Mouse (Mus musculus): ENCODE results near the gene Srsf11. TPM values are rescaled to one million over a fixed set of nuclear protein-coding genes. Genes with fewer than 3 reads are reported as not detected.

Srsf11 gene
- polyA plus RNA-seq, 1 experiment from 2014 or later = 135 TPM

DNA sequence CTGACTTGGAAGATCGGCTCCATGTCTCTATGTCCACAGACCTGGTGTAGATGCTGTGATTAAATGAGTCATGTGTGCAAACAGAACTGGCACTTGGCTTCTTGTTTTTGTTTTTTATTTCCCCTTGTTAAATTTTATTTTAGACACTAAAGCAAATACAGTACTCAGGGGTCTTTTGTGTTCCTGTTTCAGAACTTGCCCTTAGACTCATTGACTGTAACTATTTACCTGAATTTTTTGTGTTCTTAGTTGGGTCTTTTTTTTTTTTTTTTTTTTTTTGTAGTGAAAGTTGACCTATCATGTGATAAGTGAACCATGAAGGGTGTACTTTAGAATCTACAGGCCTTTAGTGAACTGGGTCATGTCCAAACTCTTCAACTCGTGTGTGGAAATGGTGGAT is 4.3 kb upstream of the Srsf11 start:
- H3K9me3 ChIP-seq (replicated peaks) = no peaks in the 10 kb centered on the region
- DNase-seq (no peak), ATAC-seq (ENCODE audit: low read depth) (no peak)
- 78% methylated on average over 2 of the region's 2 CpGs for WGBS (ENCODE audit: insufficient replicate concordance)
- no peak overlapping the region for H3K4me3 ChIP-seq (replicated peaks)
- no peaks in the 10 kb centered on the region for H3K27me3 ChIP-seq
- H3K4me2 ChIP-seq = no peak overlapping the region
- H3K9ac ChIP-seq = no peak overlapping the region
- peaks cover 17% of the 10 kb centered on the region for H3K4me1 ChIP-seq (replicated peaks)
- H3K27ac ChIP-seq = no peak overlapping the region
- H3K36me3 ChIP-seq = peaks cover 3% of the 10 kb centered on the region; the same call in 1 of the 2 replicates

DNA sequence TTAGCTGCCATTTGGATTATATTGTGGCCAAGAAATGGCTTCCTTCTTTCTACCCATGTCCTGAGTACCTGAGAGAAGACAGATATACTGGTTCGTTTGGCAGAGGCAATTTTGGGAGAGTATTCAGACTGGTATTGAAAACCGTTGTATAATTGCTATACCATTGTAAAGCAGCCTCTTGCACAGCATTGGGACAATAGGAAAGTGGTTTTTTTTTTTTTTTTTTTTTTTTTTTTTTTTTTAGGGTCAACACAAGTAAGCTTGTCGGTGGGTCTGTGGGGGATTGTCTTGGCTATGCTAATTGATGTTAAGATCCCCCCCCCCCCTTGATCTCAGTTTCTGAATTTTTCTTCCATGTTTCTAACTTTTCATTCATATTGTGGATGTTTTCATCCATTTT is 1.7 kb upstream of the Srsf11 start:
- no peaks in the 10 kb centered on the region for H3K9me3 ChIP-seq (replicated peaks)
- peak overlapping the region; percentile 56 for H3K4me2 ChIP-seq
- H3K27me3 ChIP-seq = no peaks in the 10 kb centered on the region
- H3K27ac ChIP-seq = no peak overlapping the region
- H3K4me3 ChIP-seq (replicated peaks) = peak overlapping the region; percentile 88
- no peak overlapping the region for H3K9ac ChIP-seq
- peaks cover 33% of the 10 kb centered on the region for H3K4me1 ChIP-seq (replicated peaks)
- no peaks in the 10 kb centered on the region for H3K36me3 ChIP-seq
- no peak for DNase-seq
- WGBS (ENCODE audit: insufficient replicate concordance) = 74% methylated on average over 3 of the region's 3 CpGs
- no peak for ATAC-seq (ENCODE audit: low read depth)

DNA sequence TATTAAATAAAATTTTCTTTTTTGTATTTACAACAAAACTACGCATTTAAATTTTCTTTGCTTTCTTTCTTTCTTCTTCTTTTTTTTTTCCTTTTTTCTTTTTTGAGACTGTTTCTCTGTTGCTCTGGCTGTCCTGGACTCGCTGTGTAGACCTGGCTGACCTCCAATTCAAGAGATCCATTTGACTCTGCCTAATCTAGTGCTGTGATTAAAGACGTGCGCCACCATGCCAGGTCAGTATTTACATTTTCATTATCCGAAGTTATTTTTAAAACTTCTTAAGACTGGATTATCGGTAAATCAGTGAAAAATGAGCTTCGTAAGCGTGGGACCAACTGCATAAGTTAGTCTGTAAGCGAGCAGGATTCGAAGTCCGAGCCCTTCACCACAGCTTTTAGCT is 573 bp downstream of the Srsf11 start:
- peaks cover 44% of the 10 kb centered on the region for H3K4me1 ChIP-seq (replicated peaks)
- H3K27ac ChIP-seq = peak overlapping the region; percentile 89
- DNase-seq = no peak
- peak overlapping the region; percentile 87 for H3K4me2 ChIP-seq
- peak overlapping the region; percentile 91 for H3K9ac ChIP-seq
- no peaks in the 10 kb centered on the region for H3K9me3 ChIP-seq (replicated peaks)
- ATAC-seq (ENCODE audit: low read depth) = no peak
- peak overlapping the region; percentile 88 for H3K4me3 ChIP-seq (replicated peaks)
- no peaks in the 10 kb centered on the region for H3K36me3 ChIP-seq
- WGBS (ENCODE audit: insufficient replicate concordance) = under 1% methylated on average over 11 of the region's 11 CpGs
- no peaks in the 10 kb centered on the region for H3K27me3 ChIP-seq

DNA sequence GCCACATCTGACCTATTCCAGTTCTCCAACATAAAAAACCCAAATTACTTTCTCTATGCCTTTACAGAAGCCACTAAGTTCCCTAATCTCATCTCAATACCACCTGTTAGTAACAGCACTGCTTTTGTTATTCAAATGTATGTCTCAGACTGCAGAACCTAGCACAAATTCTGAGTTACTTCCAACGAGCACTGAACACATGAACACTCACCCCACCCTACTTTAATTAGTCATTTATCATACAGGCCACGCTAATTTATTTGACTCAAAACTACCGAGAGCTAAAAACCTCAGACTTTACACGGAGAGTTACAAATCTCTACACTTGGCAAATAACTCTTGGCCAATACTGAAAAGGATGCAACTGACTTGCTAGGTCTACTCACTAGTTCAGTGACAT is 4.3 kb downstream of the Srsf11 start:
- Histone ChIP-seq H3K9me3 (replicated peaks) (no peaks in the 10 kb centered on the region), H3K4me3 (replicated peaks) (peak overlapping the region; percentile 93), H3K9ac (peak overlapping the region; percentile 98), H3K4me1 (replicated peaks) (peaks cover 55% of the 10 kb centered on the region), H3K27ac (peak overlapping the region; percentile 99), H3K36me3 (peaks cover 13% of the 10 kb centered on the region; the same call in 1 of the 2 replicates), H3K27me3 (no peaks in the 10 kb centered on the region), H3K4me2 (peak overlapping the region; percentile 81)
- 6% methylated on average over 4 of the region's 4 CpGs for WGBS (ENCODE audit: insufficient replicate concordance)
- DNase-seq (peak; percentile 2), ATAC-seq (ENCODE audit: low read depth) (no peak)

DNA sequence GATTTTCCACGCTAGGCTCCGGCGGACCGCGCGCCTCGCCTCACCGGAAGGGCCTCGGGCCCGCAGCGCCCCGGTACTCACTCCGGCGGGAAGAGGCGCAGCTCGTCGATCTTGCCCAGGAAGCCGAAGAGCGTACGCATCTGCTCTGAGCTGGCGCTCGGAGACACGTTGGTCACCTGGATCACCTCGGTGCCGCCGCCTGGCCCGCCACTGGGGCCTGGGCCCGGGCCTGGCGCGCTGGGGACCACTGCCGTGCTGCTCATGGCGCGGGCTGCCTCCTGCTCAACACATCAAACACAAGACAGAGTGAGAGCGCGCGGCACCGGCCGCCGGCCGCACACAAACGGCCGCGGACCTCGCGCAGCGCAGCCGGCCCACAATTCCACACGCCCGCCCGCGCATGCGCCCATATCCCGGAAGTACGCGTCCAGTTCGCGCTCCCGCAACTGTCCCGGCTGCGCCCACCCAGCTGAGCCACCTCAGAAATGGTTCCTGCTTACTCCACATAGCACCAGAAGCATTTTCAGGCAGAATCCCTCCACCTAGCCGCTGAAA is 5.0 kb downstream of the Srsf11 start:
- Histone ChIP-seq H3K36me3 (peaks cover 20% of the 10 kb centered on the region), H3K4me1 (replicated peaks) (peaks cover 58% of the 10 kb centered on the region), H3K27me3 (no peaks in the 10 kb centered on the region), H3K4me2 (peak overlapping the region; percentile 81), H3K4me3 (replicated peaks) (peak overlapping the region; percentile 93), H3K27ac (peak overlapping the region; percentile 99), H3K9ac (peak overlapping the region; percentile 98), H3K9me3 (replicated peaks) (no peaks in the 10 kb centered on the region)
- DNase-seq (peak; percentile 85), ATAC-seq (ENCODE audit: low read depth) (peak; percentile 89)
- WGBS (ENCODE audit: insufficient replicate concordance) = under 1% methylated on average over 61 of the region's 61 CpGs

GRCm38 (mm10) chr3:158009762-158010320 is 26.6 kb downstream of the Srsf11 start:
- no peak for ATAC-seq (ENCODE audit: low read depth)

GRCm38 (mm10) chr3:158008647-158009046 is 27.8 kb downstream of the Srsf11 start:
- WGBS (ENCODE audit: insufficient replicate concordance) = 66% methylated on average over 1 of the region's 1 CpGs
- H3K9me3 ChIP-seq (replicated peaks) = no peaks in the 10 kb centered on the region
- no peak overlapping the region for H3K4me2 ChIP-seq
- H3K36me3 ChIP-seq = peaks cover 65% of the 10 kb centered on the region
- no peaks in the 10 kb centered on the region for H3K4me1 ChIP-seq (replicated peaks)
- H3K27me3 ChIP-seq = no peaks in the 10 kb centered on the region
- H3K9ac ChIP-seq = no peak overlapping the region
- no peak for DNase-seq
- no peak overlapping the region for H3K27ac ChIP-seq
- no peak for ATAC-seq (ENCODE audit: low read depth)
- H3K4me3 ChIP-seq (replicated peaks) = no peak overlapping the region

More at GRCm38 (mm10) chr3:158009762-158010320, 26.6 kb downstream of the Srsf11 start:
- no peak overlapping the region for H3K27ac ChIP-seq
- H3K4me3 ChIP-seq (replicated peaks) = no peak overlapping the region
- no peaks in the 10 kb centered on the region for H3K9me3 ChIP-seq (replicated peaks)
- H3K27me3 ChIP-seq = no peaks in the 10 kb centered on the region
- 42% methylated on average over 1 of the region's 1 CpGs for WGBS (ENCODE audit: insufficient replicate concordance)
- no peak for DNase-seq
- no peak overlapping the region for H3K9ac ChIP-seq
- peaks cover 68% of the 10 kb centered on the region for H3K36me3 ChIP-seq
- no peak overlapping the region for H3K4me2 ChIP-seq
- H3K4me1 ChIP-seq (replicated peaks) = no peaks in the 10 kb centered on the region

- Histone ChIP-seq H3K9ac (no peak overlapping the region), H3K4me1 (replicated peaks) (no peaks in the 10 kb centered on the region), H3K9me3 (replicated peaks) (no peaks in the 10 kb centered on the region), H3K4me3 (replicated peaks) (no peak overlapping the region), H3K27ac (no peak overlapping the region), H3K4me2 (no peak overlapping the region), H3K27me3 (no peaks in the 10 kb centered on the region), H3K36me3 (peaks cover 39% of the 10 kb centered on the region)
- 16% methylated on average over 1 of the region's 1 CpGs for WGBS (ENCODE audit: insufficient replicate concordance)
- DNase-seq (no peak), ATAC-seq (ENCODE audit: low read depth) (no peak)
Measured at GRCm38 (mm10) chr3:157998742-157999369, 37.6 kb downstream of the Srsf11 start.

- ATAC-seq (ENCODE audit: low read depth) = no peak
- H3K27ac ChIP-seq = no peak overlapping the region
- 79% methylated on average over 2 of the region's 2 CpGs for WGBS (ENCODE audit: insufficient replicate concordance)
Measured at GRCm38 (mm10) chr3:157995726-157996125, 40.7 kb downstream of the Srsf11 start.

GRCm38 (mm10) chr3:157993322-157993721 is 43.1 kb downstream of the Srsf11 start:
- Histone ChIP-seq H3K4me3 (replicated peaks) (no peak overlapping the region), H3K9me3 (replicated peaks) (no peaks in the 10 kb centered on the region), H3K4me2 (no peak overlapping the region), H3K4me1 (replicated peaks) (no peaks in the 10 kb centered on the region), H3K27me3 (no peaks in the 10 kb centered on the region), H3K9ac (no peak overlapping the region), H3K36me3 (peaks cover 37% of the 10 kb centered on the region), H3K27ac (no peak overlapping the region; the same call in 1 of the 2 replicates)
- ATAC-seq (ENCODE audit: low read depth) (peak; percentile 79), DNase-seq (no peak)

More at GRCm38 (mm10) chr3:157995726-157996125, 40.7 kb downstream of the Srsf11 start:
- Histone ChIP-seq H3K4me2 (no peak overlapping the region), H3K27me3 (no peaks in the 10 kb centered on the region), H3K9me3 (replicated peaks) (no peaks in the 10 kb centered on the region), H3K9ac (no peak overlapping the region), H3K36me3 (peaks cover 21% of the 10 kb centered on the region), H3K4me1 (replicated peaks) (no peaks in the 10 kb centered on the region), H3K4me3 (replicated peaks) (no peak overlapping the region)
- no peak for DNase-seq

- H3K27ac ChIP-seq = no peak overlapping the region
- no peak overlapping the region for H3K4me3 ChIP-seq (replicated peaks)
- H3K4me2 ChIP-seq = no peak overlapping the region
- H3K9ac ChIP-seq = no peak overlapping the region
- H3K9me3 ChIP-seq (replicated peaks) = no peaks in the 10 kb centered on the region
- no peaks in the 10 kb centered on the region for H3K27me3 ChIP-seq
- H3K4me1 ChIP-seq (replicated peaks) = no peaks in the 10 kb centered on the region
- DNase-seq (no peak), ATAC-seq (ENCODE audit: low read depth) (no peak)
- peaks cover 10% of the 10 kb centered on the region; the same call in 1 of the 2 replicates for H3K36me3 ChIP-seq
Measured at GRCm38 (mm10) chr3:157979619-157980018, 56.8 kb downstream of the Srsf11 start.

DNA sequence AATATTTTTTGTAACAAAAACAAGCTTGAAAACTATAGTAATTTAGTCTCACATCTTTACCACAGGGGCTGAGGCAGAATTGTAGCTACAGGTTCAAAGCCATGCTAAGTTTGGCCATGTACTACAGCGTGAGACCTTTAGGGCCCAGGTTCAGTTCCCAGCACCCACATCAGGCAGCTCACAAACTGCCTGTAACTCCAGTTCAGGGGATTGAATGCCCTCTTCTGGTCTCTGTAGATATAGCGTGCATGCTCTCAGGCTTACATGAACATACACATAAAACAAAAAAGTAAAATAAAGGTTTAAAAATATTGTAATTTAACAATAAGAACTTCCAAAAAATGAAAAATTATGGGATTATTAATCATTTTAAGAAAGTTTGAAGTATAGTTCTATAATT is 63.2 kb downstream of the Srsf11 start:
- peaks cover 10% of the 10 kb centered on the region for H3K36me3 ChIP-seq
- WGBS (ENCODE audit: insufficient replicate concordance) = 91% methylated on average over 2 of the region's 2 CpGs

More for the DNA sequence above, 63.2 kb downstream of the Srsf11 start:
- Histone ChIP-seq H3K27me3 (no peaks in the 10 kb centered on the region), H3K4me2 (no peak overlapping the region), H3K9ac (no peak overlapping the region), H3K9me3 (replicated peaks) (no peaks in the 10 kb centered on the region), H3K27ac (no peak overlapping the region), H3K4me1 (replicated peaks) (no peaks in the 10 kb centered on the region), H3K4me3 (replicated peaks) (no peak overlapping the region)
- ATAC-seq (ENCODE audit: low read depth) = no peak
- no peak for DNase-seq

All from liver, embryonic 13.5 days (tissue).